Mouse (Mus musculus): ENCODE measurements at regions not wholly inside any gene's neighbourhood (a gene's known extent, or its start where the extent isn't known, plus 50 kb on each side); places are given as distances from the start of the nearest gene placed in this dataset.

- DNase-seq (ENCODE audit: low read depth, low spot score) = no peak
These were observed 55.3 kb upstream of the Spaca1 start for GRCm38 (mm10) chr4:34105251-34105650.

- no peak for DNase-seq (ENCODE audit: low read depth, low spot score)
These were observed 64.3 kb upstream of the Spaca1 start for GRCm38 (mm10) chr4:34114323-34114722.

GRCm38 (mm10) chr4:34117086-34117485, 67.1 kb upstream of the Spaca1 start:
- no peak for DNase-seq (ENCODE audit: low read depth, low spot score)

- DNase-seq (ENCODE audit: low read depth, low spot score) = no peak
These were observed 73.0 kb upstream of the Spaca1 start for GRCm38 (mm10) chr4:34122959-34123520.

- no peak for DNase-seq (ENCODE audit: low read depth, low spot score)
These were observed 78.2 kb upstream of the Spaca1 start for GRCm38 (mm10) chr4:34128224-34128623.

GRCm38 (mm10) chr4:34146133-34146867, 96.3 kb upstream of the Spaca1 start:
- DNase-seq (ENCODE audit: low read depth, low spot score) = no peak

GRCm38 (mm10) chr4:34148956-34149739, 99.2 kb upstream of the Spaca1 start:
- DNase-seq (ENCODE audit: low read depth, low spot score) = no peak

GRCm38 (mm10) chr4:34151605-34152347, 101.8 kb upstream of the Spaca1 start:
- no peak for DNase-seq (ENCODE audit: low read depth, low spot score)

GRCm38 (mm10) chr4:34155501-34155900, 105.5 kb upstream of the Spaca1 start:
- DNase-seq (ENCODE audit: low read depth, low spot score) = no peak

- DNase-seq (ENCODE audit: low read depth, low spot score) = no peak
These were observed 108.0 kb upstream of the Spaca1 start for GRCm38 (mm10) chr4:34157818-34158511.

- DNase-seq (ENCODE audit: low read depth, low spot score) = no peak
These were observed 121.4 kb upstream of the Spaca1 start for GRCm38 (mm10) chr4:34171265-34171862.

- no peak for DNase-seq (ENCODE audit: low read depth, low spot score)
These were observed 122.0 kb upstream of the Spaca1 start for GRCm38 (mm10) chr4:34172000-34172399.

- DNase-seq (ENCODE audit: low read depth, low spot score) = no peak
These were observed 127.4 kb upstream of the Spaca1 start for GRCm38 (mm10) chr4:34177421-34177820.

- DNase-seq (ENCODE audit: low read depth, low spot score) = no peak
These were observed 136.5 kb upstream of the Spaca1 start for GRCm38 (mm10) chr4:34186522-34186921.

- no peak for DNase-seq (ENCODE audit: low read depth, low spot score)
These were observed 153.3 kb upstream of the Spaca1 start for GRCm38 (mm10) chr4:34203193-34203848.

- DNase-seq (ENCODE audit: low read depth, low spot score) = no peak
These were observed 159.3 kb upstream of the Spaca1 start for GRCm38 (mm10) chr4:34209179-34209896.

GRCm38 (mm10) chr4:34213731-34214130, 163.7 kb upstream of the Spaca1 start:
- DNase-seq (ENCODE audit: low read depth, low spot score) = no peak

- DNase-seq (ENCODE audit: low read depth, low spot score) = no peak
These were observed 164.4 kb upstream of the Spaca1 start for GRCm38 (mm10) chr4:34214346-34214745.

- DNase-seq (ENCODE audit: low read depth, low spot score) = no peak
These were observed 171.9 kb upstream of the Spaca1 start for GRCm38 (mm10) chr4:34221915-34222314.
